Mouse (Mus musculus): ENCODE measurements around the gene Styx.
"Not testable (repeated sequence)": the region's sequence is repeated elsewhere in the genome, so short reads cannot be mapped to it uniquely, and the experiment has no call there.

Styx gene

DNA sequence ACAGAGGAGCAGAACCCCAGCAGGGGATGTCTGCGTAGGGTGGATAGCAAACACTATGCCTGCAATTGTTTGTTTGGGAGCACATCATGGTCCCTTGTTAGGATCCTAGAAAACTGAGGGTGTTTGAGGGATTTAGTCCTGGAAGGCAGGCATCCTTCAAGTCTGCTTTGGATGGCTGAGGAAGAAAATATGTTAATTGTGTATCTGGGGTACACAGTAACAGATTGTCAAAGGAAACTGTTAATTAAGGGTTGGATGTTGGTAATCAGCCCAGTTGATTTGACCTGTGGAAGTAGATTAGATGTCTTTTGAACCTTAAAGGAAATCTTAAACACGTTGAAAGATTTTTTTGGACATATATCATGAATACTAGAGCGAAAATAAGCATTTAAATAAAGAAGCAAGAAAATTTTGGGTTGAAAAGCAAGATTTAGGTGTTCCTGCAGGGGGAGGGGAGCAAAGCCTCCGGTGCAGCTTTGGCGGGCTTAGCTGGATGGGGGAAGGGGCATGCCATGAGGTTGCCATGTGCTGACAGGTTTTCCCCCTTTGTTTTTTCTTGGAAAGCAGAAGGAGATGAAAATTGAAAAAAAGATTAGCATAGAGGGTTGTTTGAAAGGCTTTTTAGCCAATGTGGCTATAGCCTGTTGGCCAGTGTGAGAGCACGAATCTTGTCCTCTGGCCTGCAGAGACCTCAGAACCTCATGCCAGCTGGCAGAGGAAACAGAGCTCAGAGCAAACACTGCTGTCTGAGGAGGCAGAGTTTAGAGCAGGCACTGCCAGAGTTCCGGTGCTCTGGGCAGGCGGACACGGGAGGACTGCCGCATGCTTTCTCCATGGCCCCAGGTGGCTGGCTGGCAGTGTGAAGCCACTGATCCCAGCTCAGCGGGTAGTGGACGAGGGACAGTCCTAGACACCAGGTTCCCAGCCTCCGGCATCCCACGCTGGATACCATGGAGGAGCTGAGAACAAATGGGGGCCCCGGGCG lies 13.6 kb downstream of the Styx start:
- DNase-seq (ENCODE audit: low spot score in 2 of 2): no peak

DNA sequence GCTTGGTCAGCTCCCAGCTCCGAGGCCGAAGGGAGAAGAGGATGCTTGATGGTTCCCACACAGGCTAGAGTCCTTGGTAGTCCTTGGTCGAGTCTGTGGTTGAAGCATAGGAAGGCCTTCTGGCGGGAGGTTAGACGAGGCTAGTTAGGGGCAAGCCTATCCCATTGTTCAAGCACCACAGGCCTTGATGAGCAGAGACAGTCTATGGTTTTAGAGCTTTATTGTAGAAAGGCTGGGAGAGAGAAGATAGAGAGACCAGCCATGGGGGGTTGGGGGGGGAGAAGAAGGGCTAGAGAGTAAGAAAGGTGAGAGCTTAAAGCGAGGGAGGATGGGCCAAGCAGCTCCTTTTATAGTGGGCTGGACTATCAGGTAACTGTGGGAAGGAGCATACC lies 14.3 kb downstream of the Styx start:
- DNase-seq (ENCODE audit: low spot score in 2 of 2): no peak

DNA sequence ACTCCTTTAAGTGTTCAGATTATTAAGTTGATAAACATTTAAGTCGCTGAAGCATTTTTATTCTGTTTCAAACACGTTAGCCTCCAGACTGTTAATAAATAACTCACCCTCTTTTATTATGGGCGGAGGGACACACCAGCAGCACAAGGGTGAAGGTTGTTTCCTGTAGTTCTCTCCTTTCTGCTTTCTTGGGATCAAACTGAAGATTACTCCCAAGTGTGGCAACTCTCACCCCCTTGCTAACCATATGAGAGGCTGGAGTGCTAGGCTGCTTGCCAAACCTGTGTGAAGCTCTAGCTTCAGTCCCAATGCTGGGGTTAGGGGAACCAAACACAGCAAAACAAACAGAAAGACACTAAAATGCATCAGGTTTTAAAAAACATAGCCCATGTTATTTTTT lies 27.9 kb downstream of the Styx start:
- no peak for DNase-seq (ENCODE audit: low spot score in 2 of 2)

GRCm38 (mm10) chr14:45380756-45381155 lies 29.9 kb downstream of the Styx start:
- no peak for DNase-seq (ENCODE audit: low spot score in 2 of 2)

DNA sequence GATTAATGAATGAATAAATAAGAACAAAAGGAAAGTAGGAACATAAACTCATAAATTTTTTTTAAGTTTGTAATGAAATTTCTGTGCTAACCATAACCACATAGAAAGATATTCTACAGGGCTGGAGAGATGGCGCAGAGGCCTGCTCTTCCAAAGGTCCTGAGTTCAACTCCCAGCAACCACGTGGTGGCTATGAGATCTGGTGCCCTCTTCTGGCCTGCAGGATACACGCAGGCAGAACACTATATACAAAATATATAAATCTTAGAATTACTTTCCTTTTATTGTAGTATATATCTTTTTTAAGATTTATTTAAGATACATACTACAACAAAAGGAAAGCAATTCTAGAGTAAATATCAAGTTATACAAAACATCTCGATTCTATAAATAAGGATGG lies 32.0 kb downstream of the Styx start:
- DNase-seq (ENCODE audit: low spot score in 2 of 2): no peak

GRCm38 (mm10) chr14:45385596-45385995 lies 34.7 kb downstream of the Styx start:
- DNase-seq (ENCODE audit: low spot score in 2 of 2): no peak

GRCm38 (mm10) chr14:45387480-45387879 lies 36.6 kb downstream of the Styx start:
- DNase-seq (ENCODE audit: low spot score in 2 of 2): no peak

DNA sequence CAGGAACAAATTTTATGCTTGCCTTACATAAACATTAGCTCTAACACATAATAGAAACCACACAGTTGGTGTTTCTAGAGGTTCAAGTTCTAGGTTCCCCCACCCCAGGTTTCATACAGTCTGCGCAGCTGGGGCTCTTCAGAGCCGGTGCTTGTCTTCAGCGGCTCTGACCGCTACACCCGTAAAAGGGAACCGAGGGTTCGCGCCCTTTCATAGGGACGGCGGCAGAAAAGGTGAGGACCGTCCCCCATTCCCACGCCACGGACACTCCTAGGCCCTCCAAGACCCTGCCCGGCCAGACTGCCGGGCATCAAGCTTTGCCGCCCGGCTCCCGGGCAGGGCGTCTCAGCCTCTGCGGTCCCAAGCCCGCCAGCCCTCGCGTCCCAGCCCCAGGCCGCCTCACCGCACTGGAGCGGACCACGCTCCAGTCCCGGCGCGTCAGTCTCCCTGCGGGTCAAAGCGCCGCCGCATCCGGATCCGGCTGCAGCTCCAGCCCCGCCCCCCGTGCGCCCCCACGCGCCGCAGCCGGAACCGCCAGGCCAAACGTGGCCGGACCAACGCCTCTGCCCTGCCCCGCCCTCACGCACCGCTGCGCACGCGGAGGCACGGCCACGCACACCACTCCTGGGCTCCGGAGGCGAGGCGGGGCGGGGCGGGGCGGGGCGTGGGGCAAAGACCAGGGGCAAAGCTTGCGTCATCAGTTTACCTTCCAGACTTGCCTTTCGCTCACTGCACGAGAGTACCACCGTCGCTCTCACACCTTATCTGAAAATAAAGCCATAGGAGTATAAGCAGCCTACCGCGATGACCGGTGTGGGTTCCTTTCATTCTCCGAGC lies 37.7 kb downstream of the Styx start:
- peak; percentile 66 to 89 for DNase-seq (ENCODE audit: low spot score in 2 of 2)

GRCm38 (mm10) chr14:45389194-45389593 lies 38.3 kb downstream of the Styx start:
- no peak for DNase-seq (ENCODE audit: low spot score in 2 of 2)

GRCm38 (mm10) chr14:45399836-45400235 lies 48.9 kb downstream of the Styx start:
- no peak for DNase-seq (ENCODE audit: low spot score in 2 of 2)

- DNase-seq (ENCODE audit: low spot score in 2 of 2): no peak
Measured at GRCm38 (mm10) chr14:45403651-45404050, 52.8 kb downstream of the Styx start.

DNA sequence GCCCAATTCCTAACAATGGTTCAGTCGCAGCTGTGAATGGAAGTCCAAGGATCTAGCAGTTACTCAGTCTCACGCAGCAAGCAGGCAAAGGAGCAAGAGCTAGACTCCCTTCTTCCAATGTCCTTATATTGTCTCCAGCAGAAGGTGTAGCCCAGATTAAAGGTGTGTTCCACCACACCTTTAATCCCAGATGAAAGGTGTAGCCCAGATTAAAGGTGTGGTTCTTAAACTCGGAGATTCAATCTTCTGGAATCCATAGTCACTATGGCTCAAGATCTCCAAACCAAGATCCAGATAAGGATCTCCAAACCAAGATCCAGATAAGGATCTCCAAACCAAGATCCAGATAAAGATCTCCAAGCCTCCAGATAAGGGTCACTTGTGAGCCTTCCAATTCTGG lies 53.9 kb downstream of the Styx start, which contains the start of gene Gnpnat1:
TSS of gene Gnpnat1 (minus strand) at position 101 of the 400 bp plus-strand sequence.
- DNase-seq (ENCODE audit: low spot score in 2 of 2): not testable (repeated sequence)

DNA sequence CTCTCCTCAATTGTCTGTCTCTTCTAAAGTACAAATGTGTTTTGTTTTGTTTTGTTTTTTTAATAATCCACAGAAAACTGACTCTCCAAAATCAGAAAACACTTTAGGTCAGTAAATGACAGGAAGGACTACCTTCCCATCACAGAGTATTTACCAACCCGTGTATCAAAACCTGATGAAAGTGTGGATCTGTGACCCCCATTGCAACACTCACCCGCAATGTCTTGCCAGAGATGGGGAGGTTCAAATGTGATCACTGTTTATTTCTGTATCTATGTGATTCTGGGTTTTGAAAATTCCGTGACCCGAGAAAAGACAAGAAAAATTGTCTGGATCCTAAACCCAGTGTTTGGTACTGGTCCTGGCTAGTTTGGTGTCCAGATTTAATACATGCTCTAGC lies 65.4 kb downstream of the Styx start:
- DNase-seq (ENCODE audit: low spot score in 2 of 2): no peak

DNA sequence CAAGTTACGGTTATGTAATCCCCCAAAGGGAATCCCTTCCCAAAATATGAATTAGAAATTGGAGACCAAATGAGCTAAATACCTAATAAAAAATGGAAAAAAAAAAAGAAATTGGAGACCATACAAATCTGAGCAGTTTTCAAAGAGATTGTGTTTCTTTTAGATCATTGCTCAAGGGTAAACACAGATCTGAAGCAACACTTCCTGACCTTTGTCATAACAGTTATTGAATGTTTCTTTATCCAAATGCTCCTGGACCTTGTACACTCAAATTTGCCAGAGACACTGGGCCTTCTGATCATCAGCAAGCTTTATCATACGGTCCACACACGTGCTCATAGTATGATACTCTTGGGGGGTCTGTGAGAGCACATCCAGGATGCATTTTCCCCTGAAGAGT lies 67.7 kb downstream of the Styx start:
- no peak for DNase-seq (ENCODE audit: low spot score in 2 of 2)

DNA sequence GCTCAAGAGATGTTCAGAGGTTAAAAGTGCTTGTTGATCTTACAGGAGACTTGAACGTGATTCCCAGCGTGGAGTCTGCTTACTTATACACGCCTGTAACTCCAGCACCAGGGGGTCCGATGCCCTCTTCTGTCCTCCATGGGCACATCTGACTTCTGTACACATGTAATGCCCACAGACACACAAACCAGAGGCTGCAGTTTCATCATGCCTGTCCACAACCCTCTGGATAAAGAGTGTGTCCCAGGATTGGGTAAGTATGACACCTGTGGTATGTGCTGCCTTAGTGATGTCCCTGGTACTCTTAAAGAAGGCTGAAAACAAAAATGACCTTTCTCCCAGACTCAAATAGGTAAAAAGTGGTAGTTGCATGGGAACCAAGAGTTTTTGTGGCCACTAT lies 68.4 kb downstream of the Styx start:
- no peak for DNase-seq (ENCODE audit: low spot score in 2 of 2)

GRCm38 (mm10) chr14:45422371-45422770 lies 71.5 kb downstream of the Styx start:
- peak in 1 of 2 experiments; percentile 59 for DNase-seq (ENCODE audit: low spot score in 2 of 2)

- peak in 1 of 2 experiments; percentile 51 for DNase-seq (ENCODE audit: low spot score in 2 of 2)
Measured at GRCm38 (mm10) chr14:45423220-45423619, 72.3 kb downstream of the Styx start.

DNA sequence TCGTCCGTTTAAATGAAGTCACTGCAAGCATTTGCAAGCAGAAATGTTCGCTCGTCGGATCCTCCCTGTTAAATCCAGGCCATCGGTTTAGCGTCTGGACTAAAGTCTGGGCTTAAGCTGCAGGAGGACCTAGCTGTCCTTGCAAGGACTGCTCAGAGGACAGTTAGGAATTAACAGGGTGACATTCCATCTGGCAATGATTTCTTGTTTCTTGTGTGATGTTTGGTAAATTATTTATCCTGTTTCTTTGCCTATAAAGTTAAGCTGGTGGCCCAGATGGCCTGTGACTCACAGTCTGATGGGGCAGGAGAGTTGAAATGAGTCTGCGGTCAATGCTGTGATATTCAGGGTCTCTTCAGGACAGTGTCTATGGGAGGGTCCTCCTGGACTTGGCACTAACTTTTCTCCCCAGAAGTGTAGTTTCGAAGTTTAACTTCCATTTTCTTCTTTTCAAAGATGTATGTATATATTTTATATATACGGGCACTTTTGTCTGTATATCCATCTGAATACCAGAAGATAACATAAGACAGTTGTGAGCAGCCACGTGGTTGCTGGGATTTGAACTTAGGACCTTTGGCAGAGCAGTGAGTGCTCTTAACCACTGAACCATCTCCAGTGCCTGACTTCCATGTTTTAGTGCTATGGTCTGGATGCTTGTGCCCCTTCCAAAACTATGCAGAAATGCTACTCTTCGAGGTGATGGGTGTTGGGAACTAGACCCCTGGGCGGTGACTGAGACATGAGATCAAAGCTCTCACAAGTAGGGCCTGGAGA lies 79.4 kb downstream of the Styx start:
- DNase-seq (ENCODE audit: low spot score in 2 of 2): no peak

DNA sequence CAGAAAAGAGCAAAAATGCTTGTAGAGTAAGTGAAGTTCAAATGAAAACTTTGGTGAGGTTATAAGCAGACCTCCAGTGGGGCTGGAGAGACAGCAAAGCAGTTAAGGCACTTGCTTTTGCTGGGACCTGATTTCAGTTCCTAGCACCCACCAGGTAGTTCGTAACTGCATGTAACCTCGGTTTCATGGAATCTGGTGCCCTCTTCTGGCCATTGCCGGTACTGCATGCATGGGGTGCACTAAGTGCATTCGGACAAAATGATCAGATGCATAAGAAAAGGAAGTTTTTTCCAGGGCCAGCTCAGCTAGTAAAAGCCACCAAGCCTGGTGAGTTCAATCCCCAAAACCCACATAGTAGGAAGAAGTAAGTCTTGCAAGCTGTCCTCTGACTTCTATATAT lies 81.1 kb downstream of the Styx start:
- DNase-seq (ENCODE audit: low spot score in 2 of 2): no peak

GRCm38 (mm10) chr14:45434220-45434619 lies 83.3 kb downstream of the Styx start:
- DNase-seq (ENCODE audit: low spot score in 2 of 2): no peak

DNA sequence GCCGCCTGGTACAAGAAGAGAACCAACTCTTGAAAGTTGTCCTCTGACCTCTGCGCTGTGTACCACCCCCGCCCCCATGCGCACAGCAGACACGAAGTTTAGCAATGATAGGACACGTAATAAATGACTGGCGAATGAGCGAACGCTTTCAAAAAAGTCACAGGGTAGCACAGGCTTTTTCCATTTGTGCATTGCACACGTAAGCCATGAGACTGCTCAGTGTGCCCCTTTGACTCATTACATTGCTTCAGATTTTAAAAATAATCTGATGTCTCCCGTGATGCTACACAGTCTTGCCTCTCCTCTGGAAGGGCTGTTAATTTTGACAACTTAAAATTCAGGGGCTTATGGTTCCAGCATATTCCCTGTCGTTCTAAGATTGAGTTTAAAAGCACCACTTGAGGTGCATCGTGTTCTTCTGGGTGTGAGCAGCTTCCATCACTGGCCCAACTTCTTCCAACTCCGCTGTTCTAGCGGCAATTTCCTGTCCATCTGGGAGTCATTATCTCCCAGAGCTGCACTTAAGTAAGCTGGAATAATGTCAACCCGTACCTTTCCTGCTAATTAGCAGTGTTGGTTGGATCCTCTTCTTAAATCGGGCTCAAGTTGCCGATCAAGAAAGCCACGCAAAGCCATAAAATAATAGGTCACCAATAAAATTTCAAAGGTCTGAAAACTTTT lies 87.5 kb downstream of the Styx start:
- DNase-seq (ENCODE audit: low spot score in 2 of 2): no peak

All from left cerebral cortex, adult 9 months (tissue).